Mouse (Mus musculus) adrenal gland, postnatal 25 days (tissue): ENCODE results near the gene AI413582. TPM values are rescaled to one million over a fixed set of nuclear protein-coding genes. Genes with fewer than 3 reads are reported as not detected.

Source experiments
- DNase-seq: peaks from one replicate; pipeline ENCODE4 v3.0.0; 2021; ENCODE audit warnings: mixed read lengths
- long read RNA-seq: library from polyadenylated mRNA; stranded (forward); transcript quantifications from one replicate; pipeline ENCODE4 v2.0.0, GENCODE M21; 2021
- total RNA-seq: library from RNA; stranded (reverse); gene quantifications from 2 replicates; pipeline ENCODE4 v1.2.3, GENCODE M21; 2021

The AI413582 gene
- total RNA-seq: 12.7 and 27.6 TPM in 2 replicates
- long read RNA-seq, transcript AI413582-204 (5 exons, 862 nt): major isoform, 11 of 16 reads
- long read RNA-seq, partial matches to known transcripts: 2 of 16 reads
- long read RNA-seq, other reads (novel, unspliced or antisense): 2 of 16 reads

DNA sequence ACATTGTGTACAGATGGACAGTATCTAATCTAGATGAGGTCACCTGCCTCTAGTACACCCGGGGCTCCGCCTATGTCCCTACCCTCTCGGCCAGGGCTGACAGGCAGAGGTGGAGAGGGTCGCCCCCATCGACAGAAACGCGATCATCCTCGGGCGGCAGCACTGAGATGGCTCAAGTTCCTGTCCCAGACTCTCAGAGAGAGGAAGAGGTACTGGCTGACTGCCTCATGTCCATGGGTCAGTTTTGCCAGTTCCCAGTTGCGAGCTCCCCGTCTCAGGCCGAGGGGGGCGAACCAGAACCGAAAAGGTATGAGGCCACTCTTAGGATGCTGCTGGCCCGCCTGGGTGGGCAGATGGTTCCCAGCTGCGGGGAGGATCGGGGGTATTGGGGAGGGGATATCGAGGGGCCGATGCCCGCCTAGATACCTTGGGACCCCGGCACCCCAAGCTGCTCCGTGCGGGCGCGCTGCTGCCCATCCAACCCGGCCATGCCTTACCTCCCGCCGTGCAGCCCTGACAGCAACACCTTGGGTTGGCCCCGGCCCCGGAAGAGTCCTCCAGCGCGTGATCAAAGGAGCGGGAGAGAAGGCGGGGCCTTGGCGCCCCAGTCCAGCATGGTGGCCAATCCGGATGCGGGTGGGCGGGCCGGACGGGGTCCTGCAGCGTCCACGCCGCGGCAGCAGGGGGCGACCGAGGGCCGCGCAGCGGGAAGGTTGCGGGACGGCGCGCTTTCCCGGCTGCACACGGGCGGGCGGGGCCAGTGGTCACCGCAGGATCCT is at the start of gene AI413582:
AI413582 (minus strand) TSS at position 594 of the 779 bp plus-strand sequence.
- DNase-seq: peak; percentile 98

DNA sequence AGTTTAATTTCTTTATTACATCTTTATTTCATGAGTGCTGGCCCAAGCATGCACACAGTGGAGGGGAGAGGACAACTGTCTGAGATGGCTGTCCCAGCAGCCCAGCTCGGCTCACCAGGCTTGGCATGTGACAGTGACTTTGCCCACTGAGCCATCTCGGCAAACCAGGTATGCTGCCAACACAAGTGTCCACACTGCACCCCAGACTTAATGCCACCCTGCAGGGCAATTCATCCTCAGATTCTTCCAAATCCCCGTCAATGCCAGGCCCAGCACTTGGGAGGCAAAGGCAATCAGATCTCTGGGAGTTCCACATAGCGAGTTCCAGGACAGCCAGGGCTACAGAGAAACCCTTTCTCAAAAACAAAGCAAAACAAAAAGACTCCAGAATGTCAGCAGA is 47.5 kb upstream of the AI413582 start:
- no peak for DNase-seq

DNA sequence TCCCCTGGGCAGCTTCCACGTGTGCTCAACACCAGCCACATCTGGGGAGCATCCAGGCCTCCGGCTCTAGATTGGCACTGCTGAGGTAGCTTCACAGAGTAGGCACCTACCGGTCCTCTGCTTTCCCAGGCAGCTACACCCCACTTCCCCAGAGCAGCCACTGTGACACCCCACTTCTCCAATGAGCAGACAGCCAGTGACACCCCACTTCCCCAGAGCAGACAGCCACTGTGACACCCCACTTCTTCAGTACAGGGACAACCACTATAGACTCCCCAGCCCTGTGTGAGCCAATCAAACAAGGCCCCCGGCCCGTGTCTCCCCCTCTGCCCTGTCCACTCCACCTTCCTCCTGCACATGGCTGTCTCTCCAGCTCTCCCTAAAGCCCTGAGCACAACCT is 46.4 kb upstream of the AI413582 start:
- DNase-seq: no peak

DNA sequence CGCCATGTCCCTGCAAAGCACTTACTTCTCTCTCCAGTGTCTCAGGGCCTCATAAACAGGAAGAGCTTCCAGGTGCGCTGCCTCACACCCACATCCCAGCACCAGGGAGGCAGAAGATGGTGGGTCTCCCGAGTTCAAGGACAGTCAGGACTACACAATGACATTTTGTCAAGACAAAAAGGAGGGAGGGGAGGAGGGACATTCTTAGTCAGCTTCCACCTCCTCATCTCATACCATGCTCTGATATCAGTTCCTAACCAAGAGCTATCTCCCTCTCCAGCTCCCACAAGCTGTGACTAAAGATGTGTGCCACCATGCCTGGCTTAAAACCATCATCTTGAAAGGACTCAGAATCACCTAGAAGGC is 45.9 kb upstream of the AI413582 start:
- DNase-seq: no peak

DNA sequence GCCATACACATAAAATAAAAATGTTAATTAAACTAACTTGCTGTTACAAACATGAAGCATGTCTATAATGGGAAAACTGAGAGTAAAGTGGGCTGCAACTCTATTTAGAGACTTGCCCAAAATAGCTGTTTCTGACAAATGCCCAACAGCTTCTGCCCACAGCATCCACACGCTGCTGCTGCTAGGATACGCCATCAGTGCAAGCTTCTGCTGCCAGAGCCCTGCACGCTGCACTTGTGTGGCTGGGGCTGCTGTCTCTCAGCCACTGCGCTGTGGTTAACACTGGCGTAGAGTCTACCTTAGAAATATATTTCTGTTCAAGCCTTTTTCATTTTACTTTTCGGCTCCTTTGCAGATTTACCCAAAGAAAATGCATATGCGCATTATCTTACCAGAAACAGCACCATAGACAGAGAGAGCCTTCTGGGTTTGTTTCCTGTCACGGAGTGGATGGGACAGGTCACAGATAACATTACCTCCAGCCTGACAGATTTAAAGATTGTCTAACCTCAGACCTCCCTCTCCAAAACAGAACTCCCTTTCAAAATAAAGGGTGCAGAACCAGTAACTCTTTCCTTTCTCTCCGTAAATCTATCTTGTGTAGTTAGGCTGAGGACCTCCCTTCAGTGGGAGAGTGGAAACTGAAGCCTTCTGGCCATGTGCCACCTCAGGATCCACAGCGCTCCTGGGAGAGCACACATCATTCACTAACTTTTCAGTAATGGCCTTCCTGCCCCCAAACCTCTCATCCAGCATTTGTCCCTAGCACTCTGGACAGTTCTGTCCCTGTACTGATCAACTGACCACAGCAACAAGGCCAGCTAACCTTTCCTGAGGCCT is 45.3 kb upstream of the AI413582 start:
- no peak for DNase-seq

DNA sequence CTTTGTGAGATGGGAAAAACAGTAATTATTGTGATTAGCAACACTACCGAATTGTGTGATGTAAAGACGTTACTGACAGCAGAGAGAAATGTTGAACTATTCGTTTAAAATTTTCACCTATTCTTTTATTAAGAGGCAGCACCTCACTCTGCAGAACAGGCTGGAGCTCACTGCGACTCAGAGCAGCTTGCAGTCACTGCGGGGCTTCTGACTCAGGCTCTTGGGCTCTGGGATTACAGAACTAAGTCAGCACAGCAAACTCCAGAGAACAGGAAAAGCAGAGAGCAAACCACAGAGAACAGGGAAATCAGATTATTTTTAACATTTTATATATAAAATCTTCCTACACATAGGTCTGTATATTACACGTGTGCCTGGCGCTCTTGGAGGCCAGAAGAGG is 44.0 kb upstream of the AI413582 start:
- DNase-seq: no peak

DNA sequence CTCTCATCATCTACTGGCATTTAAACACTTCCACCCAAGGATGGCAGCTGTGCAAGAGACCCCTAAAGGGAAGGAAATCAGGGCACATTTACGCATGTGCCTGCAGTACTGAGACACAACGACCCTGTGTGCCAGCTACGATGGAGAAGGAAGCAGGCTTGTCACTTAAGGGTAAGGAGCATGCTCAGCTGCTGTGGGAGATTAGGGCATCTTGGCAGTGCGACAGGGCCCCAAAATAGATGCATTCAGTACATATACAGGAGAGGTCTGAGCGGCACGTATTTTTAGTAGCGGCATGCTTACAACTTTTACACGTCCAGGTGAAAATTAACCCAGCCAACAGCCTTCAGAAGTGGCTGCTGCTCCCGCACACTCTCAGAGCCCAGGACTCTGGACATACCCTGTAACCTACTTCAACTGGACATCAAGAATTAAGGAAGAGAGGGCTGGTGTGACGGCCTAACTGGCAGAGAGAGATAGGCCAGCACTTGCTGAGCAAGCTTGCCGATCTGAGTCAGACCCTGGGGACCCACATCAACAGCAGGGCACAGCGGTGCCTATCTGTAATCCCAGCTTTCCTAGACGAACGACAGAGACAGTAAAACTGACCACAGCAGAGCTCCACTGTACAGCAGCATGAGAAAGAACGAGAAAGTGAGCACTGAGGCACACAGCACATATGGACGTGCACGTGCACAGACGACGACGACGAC is 38.1 kb upstream of the AI413582 start:
- no peak for DNase-seq

DNA sequence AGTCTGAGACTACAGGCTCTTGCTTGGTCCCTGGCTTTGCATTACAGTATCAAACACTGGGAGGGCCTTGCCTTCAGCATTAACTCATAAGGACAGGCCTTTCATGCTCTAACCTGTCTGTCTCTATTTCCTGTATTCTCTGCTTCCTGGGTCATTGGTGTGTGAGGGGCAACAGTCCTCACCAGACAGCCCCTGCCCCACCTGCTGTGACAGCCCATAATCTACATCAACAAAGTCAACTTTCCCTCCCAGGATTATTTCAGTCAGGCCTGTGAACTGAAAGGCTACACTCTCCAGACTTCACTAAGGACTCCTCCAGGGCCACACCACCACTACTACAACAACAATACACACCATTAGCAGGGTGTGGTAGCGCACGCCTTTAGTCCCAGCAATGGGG is 37.5 kb upstream of the AI413582 start:
- no peak for DNase-seq

DNA sequence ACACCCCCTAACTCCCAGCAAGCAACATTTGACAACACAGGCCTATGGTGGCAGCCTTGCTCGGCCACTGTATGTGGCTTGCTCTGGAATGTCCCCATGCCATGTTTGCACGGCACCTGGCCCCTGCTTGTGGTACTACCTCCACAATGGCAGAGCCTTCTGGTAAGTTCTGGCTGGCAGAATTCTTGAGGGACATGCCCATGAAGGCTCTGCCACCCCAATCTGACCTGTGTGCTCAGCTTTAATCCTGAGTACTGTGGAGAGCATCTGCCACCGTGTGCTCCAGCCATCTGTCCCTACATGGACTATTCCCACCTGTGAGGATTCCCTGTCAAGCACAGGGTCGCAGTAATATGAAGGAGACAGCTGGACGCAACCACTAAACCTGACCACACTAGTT is 35.3 kb upstream of the AI413582 start:
- no peak for DNase-seq

DNA sequence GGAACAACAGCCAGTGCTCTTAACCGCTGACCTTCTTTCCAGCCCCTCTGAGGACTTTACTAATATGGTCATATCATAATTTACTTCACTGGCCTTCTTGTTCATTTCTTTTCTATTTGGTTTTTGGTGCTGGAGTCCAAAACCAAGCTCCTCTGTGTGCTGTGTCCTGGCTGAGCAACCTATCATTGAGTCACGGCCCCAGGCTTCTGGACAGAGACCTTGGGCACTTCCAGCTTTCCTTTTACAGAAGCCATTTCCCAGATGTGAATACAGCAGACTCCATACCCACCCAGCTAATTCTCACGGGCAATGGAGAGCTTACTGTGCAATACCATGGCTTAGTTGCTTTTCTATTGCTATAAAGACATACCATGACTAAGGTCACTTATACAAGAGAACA is 34.7 kb upstream of the AI413582 start:
- DNase-seq: no peak

DNA sequence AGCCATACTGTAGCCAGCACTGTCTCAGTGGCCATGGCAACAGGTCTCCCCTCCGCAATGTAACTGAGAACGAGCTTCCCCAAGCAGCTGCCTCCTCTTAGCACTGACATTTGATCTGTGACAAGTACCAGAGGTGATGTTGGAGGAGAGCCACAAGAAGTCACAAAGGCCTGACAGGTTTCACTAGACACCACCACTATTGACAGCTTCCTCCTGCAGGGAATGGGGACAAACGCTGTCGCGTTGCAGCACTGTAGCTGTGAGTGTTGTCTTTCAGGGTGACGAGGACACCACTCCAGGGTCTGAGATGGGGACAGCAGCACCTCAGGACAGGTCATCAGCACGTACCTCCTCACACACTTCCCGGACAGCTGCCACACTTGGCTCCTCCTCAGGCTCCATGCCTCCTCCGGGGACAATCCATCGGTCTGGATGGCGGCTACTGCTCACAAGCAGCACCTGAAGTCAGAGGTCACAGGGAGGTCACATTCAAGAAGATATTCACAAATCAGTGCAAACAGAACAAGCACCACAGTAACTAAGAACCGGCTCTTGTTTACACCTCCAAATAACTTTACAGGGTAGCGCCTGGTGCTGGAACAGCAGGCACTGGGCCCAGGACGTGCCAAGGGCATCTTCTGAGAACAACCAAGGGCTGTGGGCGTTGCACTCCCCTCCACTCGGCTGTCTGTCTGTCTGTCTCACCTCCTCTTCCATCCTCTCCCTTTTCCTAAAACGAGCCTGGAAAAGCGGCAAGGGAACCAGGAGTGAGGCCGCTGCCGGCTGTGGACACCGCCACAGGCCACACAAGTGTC is 31.0 kb upstream of the AI413582 start:
- no peak for DNase-seq

DNA sequence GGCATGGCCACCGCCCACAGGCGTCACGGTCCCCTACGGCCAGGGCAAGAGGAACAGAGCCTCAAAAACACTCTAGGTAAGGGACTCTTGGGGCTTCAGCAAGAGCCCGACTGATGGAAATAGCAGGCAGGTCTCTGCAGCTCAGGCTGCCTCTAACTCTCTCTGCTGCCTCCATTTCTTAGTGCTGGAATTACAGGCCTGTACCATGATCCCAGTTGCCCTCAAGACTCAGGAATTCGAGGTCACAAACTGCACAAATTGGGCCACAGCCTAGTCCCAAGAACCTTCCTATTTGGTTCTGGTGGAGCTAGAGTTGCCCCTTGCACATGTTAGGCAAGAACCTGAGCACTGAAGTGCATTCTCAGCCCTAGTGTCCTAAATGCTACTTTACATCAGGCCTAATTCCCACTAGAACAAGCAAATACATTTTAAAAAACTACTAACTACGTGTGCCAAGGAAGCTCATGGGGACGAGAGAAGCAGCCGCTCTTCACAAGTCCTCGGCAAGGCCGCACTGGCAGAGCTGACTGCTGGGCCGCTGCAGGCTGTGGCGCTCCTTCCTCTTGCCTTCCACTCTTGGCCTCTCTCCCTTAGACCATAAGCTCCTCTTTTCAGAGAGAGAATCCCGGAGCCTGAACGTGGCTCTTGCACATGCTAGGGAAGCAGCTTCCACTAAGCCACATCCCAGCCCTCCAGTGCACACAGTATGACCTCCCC is 30.3 kb upstream of the AI413582 start:
- no peak for DNase-seq

DNA sequence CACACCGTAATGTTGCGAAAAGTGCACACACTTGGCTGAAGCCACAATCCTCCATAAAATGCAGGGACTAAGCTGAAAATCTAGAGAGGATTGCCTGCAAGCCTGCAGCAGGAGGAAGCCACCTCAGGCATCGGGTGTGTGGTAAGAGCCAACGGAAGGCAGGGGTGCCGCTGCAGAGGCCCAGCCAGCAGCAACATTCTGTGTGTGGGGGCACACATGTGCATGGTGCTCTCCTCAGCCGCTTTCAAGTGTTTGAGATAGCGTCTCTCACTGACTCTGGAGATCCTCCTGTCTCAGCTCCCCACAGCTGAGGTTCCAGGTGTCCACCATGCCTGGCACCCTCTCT is 27.0 kb upstream of the AI413582 start:
- no peak for DNase-seq

DNA sequence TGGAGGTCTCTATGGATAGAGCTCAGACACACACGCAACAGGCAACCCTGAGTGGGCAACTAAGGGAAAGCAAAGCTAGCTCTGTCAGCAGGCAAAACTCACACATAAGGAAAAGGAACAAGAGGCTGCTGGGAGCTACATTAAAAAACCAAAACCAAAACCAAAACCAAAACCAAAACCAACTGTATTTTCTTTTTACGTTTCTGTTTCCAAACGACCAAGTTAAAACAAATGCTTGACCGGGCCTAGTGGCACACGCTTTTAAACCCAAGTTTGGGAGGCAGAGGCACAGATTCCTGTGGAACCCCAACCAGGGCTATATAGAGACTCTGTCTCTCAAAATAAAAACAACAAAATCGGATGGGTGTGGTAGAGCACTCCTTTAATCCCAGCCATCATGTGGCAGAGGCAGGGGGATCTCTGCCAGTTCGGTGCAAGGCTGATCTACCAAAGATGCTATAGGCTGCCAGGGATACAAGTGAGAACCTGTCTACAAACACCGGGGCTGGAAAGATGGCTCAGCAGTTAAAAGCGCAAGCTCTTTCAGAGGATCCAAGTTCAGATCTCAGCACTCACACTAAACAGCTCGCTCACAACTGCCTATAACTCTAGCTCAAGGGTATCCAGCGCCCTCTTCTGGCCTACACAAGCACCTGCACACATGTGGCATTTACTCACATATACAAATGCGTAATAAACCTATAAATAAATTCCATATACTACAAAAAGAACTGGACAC is 26.4 kb upstream of the AI413582 start:
- DNase-seq: no peak

DNA sequence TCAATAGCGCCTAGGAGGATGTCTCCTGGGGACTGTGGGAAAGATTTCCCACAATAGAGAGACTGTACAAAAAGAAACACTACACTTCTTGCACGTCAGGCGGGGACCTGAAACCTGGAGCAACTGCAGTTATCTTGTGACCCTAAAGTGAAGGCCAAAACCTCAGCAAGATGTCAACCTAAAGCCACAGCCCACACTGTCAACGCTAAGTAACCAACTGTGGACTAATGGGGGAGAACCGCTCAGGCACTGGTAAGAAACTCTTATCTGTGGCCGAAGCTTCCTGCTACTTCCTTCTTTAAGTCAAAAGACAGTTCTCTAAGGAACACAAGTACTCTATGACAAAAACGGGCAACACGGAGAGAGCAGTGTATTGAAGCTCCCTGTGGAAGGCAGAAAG is 22.7 kb upstream of the AI413582 start:
- DNase-seq: no peak

DNA sequence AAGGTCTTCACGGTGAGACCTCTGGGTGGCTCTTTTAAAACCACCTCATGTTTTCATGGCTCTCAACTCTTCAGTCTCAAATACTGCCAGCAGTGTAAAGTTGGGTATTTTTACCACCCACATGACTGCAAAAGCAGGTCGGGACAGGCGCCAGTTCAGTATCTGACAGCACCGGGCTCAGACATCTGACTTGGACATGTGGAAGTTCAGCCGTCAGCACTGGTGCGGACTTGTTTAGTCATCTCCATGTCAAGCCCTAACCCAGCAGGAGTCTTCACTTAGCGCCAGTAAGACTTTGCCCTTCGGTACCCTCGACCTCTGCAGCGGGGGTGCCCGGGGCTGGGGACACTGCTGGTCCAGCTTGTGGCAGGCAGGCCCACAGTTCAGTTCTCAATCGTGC is 21.7 kb upstream of the AI413582 start:
- no peak for DNase-seq

DNA sequence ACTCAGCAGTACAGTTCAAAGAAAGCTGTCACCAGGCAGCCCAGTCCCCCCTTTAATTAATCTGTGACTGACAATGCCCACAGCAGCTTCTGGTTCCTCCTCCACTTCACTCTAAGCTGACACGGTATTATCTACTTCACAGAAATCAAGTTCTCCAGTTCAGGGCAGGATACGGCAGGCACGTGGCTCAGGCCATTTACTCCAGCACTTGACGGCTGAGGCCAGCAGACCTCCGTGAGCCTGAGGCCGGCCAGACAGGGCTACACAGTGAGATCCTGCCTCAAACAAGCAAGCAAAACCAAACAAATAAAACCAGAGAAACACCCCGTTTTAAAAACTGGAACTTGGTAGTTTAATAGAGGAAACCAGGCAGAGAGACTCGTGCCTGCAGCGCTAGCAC is 21.1 kb upstream of the AI413582 start:
- no peak for DNase-seq

DNA sequence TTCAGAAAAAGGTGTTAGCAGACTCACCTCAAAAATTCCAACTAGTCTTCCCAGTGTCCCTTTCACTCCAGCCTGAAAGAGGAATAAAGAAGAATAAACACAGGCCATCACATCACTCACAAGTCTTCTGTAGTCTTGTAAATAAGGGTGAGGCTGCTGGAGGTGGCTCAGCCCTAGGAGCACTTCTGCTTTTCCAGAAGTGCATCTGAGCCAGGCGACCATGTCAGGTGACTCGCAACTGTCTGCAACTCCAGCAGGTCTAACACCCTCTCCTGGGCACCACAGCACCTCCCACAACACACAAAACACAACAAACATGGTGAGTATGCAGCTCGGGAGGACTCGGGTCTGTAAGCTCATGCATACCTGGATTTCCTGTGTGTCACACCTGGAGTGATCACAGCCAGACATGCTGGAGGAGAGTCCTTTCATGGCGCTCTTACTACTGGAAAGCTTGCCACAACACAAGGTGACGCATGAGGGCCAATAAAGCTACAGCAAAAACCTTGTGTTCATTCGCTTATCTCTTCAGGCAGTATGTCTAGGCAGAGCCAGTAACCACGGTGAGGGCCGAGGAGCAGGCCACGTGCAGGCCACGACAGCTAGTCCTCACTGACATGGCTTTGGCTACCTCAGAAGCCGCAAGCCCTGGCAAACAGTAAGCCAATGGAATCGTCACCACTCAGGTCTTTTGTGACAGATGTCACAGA is 17.8 kb upstream of the AI413582 start:
- DNase-seq: no peak

DNA sequence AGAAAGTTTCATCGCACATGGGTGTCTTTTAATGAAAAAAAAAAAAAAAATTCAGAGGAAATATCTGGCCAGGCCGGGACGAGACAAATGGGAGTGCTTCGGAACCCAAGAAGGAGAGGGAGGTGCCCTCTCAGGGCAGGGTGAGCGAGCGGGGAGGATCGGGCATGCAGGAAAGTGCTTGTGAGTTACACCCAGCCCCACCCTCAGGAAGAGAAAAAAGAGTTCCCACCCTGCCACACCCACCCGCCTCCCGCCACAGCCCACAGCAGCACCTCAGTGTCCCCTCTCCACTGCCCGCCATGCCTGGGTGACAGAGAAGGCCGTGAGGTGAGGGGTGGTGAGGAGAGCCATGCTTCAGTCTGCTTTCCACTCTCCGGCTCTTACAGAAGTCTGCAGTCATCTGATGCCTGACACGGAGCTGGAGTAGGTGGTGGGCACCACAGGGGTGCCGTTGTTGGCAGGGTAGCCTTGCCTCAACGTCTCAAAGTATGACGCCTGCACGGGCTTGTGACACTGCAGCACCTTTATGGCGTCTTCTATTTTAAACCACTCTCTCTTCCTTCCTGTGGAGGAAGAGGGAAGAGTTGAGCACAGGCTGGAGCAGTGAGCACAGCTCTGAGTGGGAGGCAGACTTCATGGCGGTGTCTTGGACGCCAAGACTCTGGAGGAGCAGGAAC is 15.0 kb upstream of the AI413582 start:
- DNase-seq: no peak
